11 mouse cellular contexts compared by ENCODE assay signal in genomic region chr4:72204420-72205045, GRCm38 (mm10). TPM values are rescaled to one million over a fixed set of nuclear protein-coding genes. Genes with fewer than 3 reads are reported as not detected.
DNase-seq lines count a peak whose midpoint lies in the region; ATAC-seq lines count a peak whose summit lies in the region.
"Had no signal": no experiment of that assay in that cellular context is flagged by ENCODE, and none has a peak within 500 bp of the region (broad histone marks: within the 10 kb centered on the region; RNA-seq: fewer than 3 reads in every experiment).

No protein-coding gene starts in this region.

- 14% methylated on average over 6 of the region's 6 CpGs for WGBS in forebrain, embryonic 13.5 days
- WGBS in limb, embryonic 13.5 days = 7% methylated on average over 6 of the region's 6 CpGs

- no peaks in the 10 kb centered on the region for H3K36me3 ChIP-seq in forebrain, embryonic 13.5 days (ENCODE audit: poor library complexity, severe bottlenecking)
- no peaks in the 10 kb centered on the region for H3K36me3 ChIP-seq in limb, embryonic 13.5 days
- H3K36me3 ChIP-seq: G1E; intestine, embryonic 15.5 days had no signal

- ATAC-seq in forebrain, embryonic 13.5 days = no peak
- ATAC-seq in limb, embryonic 13.5 days (ENCODE audit: low FRiP score, low read depth) = no peak
- ATAC-seq: intestine, embryonic 15.5 days had no signal

- DNase-seq in retina, postnatal 1 day = peak; percentile 67
- DNase-seq in retina, embryonic 14.5 days (ENCODE audit: low spot score) = no peak
- no peak for DNase-seq in cerebellum, adult 8-10 months
- DNase-seq in layer of hippocampus, adult 8-10 months (ENCODE audit: low spot score in 2 of 2) = no peak
- no peak for DNase-seq in ovary, postnatal 10 days (ENCODE audit: low spot score)
- DNase-seq: adrenal gland, postnatal 10 days had no signal

- peaks cover 28% of the 10 kb centered on the region for H3K4me1 ChIP-seq in forebrain, embryonic 13.5 days
- peaks cover 24% of the 10 kb centered on the region for H3K4me1 ChIP-seq in limb, embryonic 13.5 days

- H3K4me3 ChIP-seq in forebrain, embryonic 13.5 days = no peak overlapping the region
- peak overlapping the region; percentile 89 for H3K4me3 ChIP-seq in limb, embryonic 13.5 days
- H3K4me3 ChIP-seq: intestine, embryonic 15.5 days; myocyte had no signal

- H3K9ac ChIP-seq in forebrain, embryonic 13.5 days = no peak overlapping the region
- H3K9ac ChIP-seq in limb, embryonic 13.5 days = no peak overlapping the region
- H3K9ac ChIP-seq: intestine, embryonic 15.5 days had no signal

- peak overlapping the region; percentile 37; the same call in 1 of the 2 replicates for H3K4me2 ChIP-seq in forebrain, embryonic 13.5 days
- peak overlapping the region; percentile 67 for H3K4me2 ChIP-seq in limb, embryonic 13.5 days (replicated peaks)

- peaks cover 43% of the 10 kb centered on the region for H3K27me3 ChIP-seq in forebrain, embryonic 13.5 days
- H3K27me3 ChIP-seq in limb, embryonic 13.5 days = peaks cover 4% of the 10 kb centered on the region; the same call in 1 of the 2 replicates
- H3K27me3 ChIP-seq: intestine, embryonic 15.5 days had no signal

- no peak overlapping the region for H3K27ac ChIP-seq in forebrain, embryonic 13.5 days
- H3K27ac ChIP-seq in limb, embryonic 13.5 days = no peak overlapping the region
- H3K27ac ChIP-seq: intestine, embryonic 15.5 days had no signal

- no peaks in the 10 kb centered on the region for H3K9me3 ChIP-seq in forebrain, embryonic 13.5 days (replicated peaks)
- H3K9me3 ChIP-seq in limb, embryonic 13.5 days = no peaks in the 10 kb centered on the region
- H3K9me3 ChIP-seq: intestine, embryonic 15.5 days had no signal

RNA-seq across cellular contexts. Expression of gene Tle1, which starts 3.8 kb away (rescaled TPM):
- 37.5 and 41.4 TPM in 2 replicates for polyA plus RNA-seq in forebrain, embryonic 13.5 days (2015; fragmentation: Nextera tagmentation; extraction: Ambion mirVana)
- polyA plus RNA-seq in limb, embryonic 13.5 days (2015; fragmentation: Nextera tagmentation; extraction: Ambion mirVana) = 27.8 and 30.7 TPM in 2 replicates
- total RNA-seq in layer of hippocampus, adult 8-10 months (2022) = 10 to 100 TPM; 60.0 to 75.2 (median 70.1) TPM
- polyA plus RNA-seq: G1E had no signal
